Mouse (Mus musculus) liver, embryonic 11.5 days (tissue): ENCODE results near the gene Zfp451. TPM values are rescaled to one million over a fixed set of nuclear protein-coding genes. Genes with fewer than 3 reads are reported as not detected.

Source experiments
- ATAC-seq: fragments of 200-750 bp; cut with Nextera tagmentation; replicated peaks from 2 replicates; pipeline ENCODE4 v1.8.0; 2017; ENCODE audit warnings: moderate number of reproducible peaks, mild to moderate bottlenecking, moderate TSS enrichment, moderate library complexity; ENCODE audit not compliant: low FRiP score
- DNase-seq: peaks from one replicate; pipeline ENCODE4 v3.0.0-alpha.2; 2017; ENCODE audit warnings: low spot score
- H3K27ac ChIP-seq: fragments of 300-500 bp; sonication (generic); 2 replicates; pipeline ENCODE4 v1.5.1; 2014; ENCODE audit warnings: mild to moderate bottlenecking, low read depth, low read length, control low read depth
- H3K27me3 ChIP-seq: fragments of 300-500 bp; sonication (generic); replicated peaks from 2 replicates; pipeline ENCODE4 v1.6.1; 2014; ENCODE audit warnings: low read length, mixed read lengths; ENCODE audit not compliant: control insufficient read depth, insufficient read depth
- H3K36me3 ChIP-seq: fragments of 300-500 bp; sonication (generic); 2 replicates; pipeline ENCODE4 v1.6.1; 2014; ENCODE audit warnings: mild to moderate bottlenecking, low read length, moderate library complexity, mixed read lengths; ENCODE audit not compliant: control insufficient read depth, insufficient read depth
- H3K4me1 ChIP-seq: fragments of 300-500 bp; sonication (generic); replicated peaks from 2 replicates; pipeline ENCODE4 v1.6.1; 2014; ENCODE audit warnings: low read length, mixed read lengths; ENCODE audit not compliant: control insufficient read depth, insufficient read depth
- H3K4me2 ChIP-seq: fragments of 300-500 bp; sonication (generic); 2 replicates; pipeline ENCODE4 v1.6.1; 2014; ENCODE audit warnings: mild to moderate bottlenecking, control low read depth, moderate library complexity
- H3K4me3 ChIP-seq: fragments of 300-500 bp; sonication (generic); 2 replicates; pipeline ENCODE4 v1.5.1; 2014; ENCODE audit warnings: low read depth, low read length, control low read depth
- H3K9ac ChIP-seq: fragments of 300-500 bp; sonication (generic); 2 replicates; pipeline ENCODE4 v1.6.1; 2014; ENCODE audit warnings: low read depth, low read length, control low read depth
- H3K9me3 ChIP-seq: fragments of 300-500 bp; sonication (generic); 2 replicates; pipeline ENCODE4 v1.6.1; 2016; ENCODE audit warnings: low read length, inconsistent platforms, mixed read lengths; ENCODE audit not compliant: control insufficient read depth
- WGBS: fragments of 180-500 bp; shearing (Covaris S2); extraction: QIAGEN DNeasy Blood & Tissue Kit; methylation state at CpG from one replicate; pipeline ENCODE4 v1.1.7; 2014; 5-methylcytosine and 5-hydroxymethylcytosine counted together
- polyA plus RNA-seq: library from polyadenylated mRNA; unstranded; fragments of >200 nt; fragmentation: Nextera tagmentation; extraction: Ambion mirVana; gene quantifications from 2 replicates; pipeline ENCODE4 v1.2.1, GENCODE M21; 2014

The Zfp451 gene
- polyA plus RNA-seq, 1 experiment from 2014 or later = 20.4 TPM

DNA sequence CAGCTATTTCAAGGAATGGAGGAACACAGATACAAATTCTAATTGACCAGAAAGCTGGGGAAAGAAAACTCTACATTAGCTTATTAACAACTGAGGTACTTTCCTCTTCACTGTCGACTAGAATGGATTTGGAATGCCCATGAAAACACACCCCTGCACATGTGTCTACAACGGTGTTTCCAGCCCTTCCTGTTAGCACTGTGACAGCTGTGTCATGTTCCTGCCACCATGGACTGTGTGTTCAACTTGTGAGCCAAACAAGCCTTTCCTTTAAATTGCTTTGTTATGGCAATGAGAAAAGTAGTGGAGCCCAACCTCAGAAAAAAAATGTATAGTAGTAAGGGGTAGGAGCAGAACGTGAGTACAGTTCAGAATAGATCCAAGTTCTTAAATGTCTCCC, 25.9 kb downstream of the Zfp451 start:
- no peak overlapping the region for H3K4me2 ChIP-seq
- 54% methylated on average over 3 of the region's 3 CpGs for WGBS
- DNase-seq = no peak

DNA sequence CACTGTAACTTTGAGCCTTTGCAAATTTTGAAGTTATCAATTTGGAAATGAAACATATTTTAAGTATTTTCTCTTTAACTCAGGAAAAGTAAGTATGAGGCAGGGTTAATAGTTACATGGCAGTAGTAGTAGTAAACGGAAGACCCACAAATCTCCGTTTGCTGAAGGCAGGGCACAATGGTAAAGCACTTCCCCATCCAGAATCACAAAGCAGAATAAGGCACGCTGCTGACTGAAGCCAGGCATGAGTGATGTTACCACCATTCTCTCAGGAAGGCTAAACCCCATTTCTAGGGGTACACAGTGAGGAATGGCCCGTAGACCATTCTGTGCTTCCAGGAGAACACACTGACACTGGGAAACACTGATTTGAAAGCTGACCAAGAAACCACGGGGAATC, 26.3 kb downstream of the Zfp451 start:
- H3K4me2 ChIP-seq = no peak overlapping the region
- no peak for DNase-seq
- H3K9ac ChIP-seq = no peak overlapping the region
- H3K4me1 ChIP-seq = 0 out of 2 replicates have a peak, but pooled peaks cover 4% of the 10 kb centered on the region
- ATAC-seq = no peak
- H3K9me3 ChIP-seq = no peaks in the 10 kb centered on the region
- no peaks in the 10 kb centered on the region for H3K27me3 ChIP-seq
- H3K36me3 ChIP-seq = peaks cover 2% of the 10 kb centered on the region; the same call in 1 of the 2 replicates
- 70% methylated on average over 5 of the region's 5 CpGs for WGBS
- no peak overlapping the region for H3K4me3 ChIP-seq
- H3K27ac ChIP-seq = no peak overlapping the region

More for the DNA sequence above, 25.9 kb downstream of the Zfp451 start:
- no peak overlapping the region for H3K4me3 ChIP-seq
- peaks cover 2% of the 10 kb centered on the region; the same call in 1 of the 2 replicates for H3K36me3 ChIP-seq
- H3K4me1 ChIP-seq = 0 out of 2 replicates have a peak, but pooled peaks cover 4% of the 10 kb centered on the region
- no peaks in the 10 kb centered on the region for H3K9me3 ChIP-seq
- no peaks in the 10 kb centered on the region for H3K27me3 ChIP-seq
- no peak for ATAC-seq
- H3K9ac ChIP-seq = no peak overlapping the region
- H3K27ac ChIP-seq = no peak overlapping the region

DNA sequence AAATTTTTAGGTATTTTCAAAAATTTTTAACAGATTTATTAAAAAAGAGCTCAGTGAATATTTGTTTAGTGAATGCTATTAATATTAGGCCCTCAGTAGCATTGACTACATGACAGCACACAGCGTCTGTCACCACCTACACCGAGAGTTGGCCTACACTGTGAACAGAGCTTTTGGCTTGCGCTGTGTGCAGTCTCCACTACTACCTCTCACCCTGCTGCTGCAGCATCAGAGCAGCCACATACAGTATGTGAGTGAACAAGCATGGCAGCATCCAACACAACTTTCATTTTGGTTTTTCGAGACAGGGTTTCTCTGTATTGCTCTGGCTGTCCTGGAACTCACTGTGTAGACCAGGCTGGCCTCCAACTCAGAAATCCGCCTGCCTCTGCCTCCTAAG, 29.8 kb downstream of the Zfp451 start:
- Histone ChIP-seq H3K4me3 (no peak overlapping the region), H3K27me3 (no peaks in the 10 kb centered on the region), H3K4me1 (0 out of 2 replicates have a peak, but pooled peaks cover 4% of the 10 kb centered on the region), H3K9me3 (no peaks in the 10 kb centered on the region), H3K27ac (no peak overlapping the region), H3K4me2 (no peak overlapping the region), H3K9ac (no peak overlapping the region), H3K36me3 (peaks cover 7% of the 10 kb centered on the region; the same call in 1 of the 2 replicates)
- ATAC-seq = no peak
- no peak for DNase-seq
- WGBS = 93% methylated on average over 5 of the region's 5 CpGs

DNA sequence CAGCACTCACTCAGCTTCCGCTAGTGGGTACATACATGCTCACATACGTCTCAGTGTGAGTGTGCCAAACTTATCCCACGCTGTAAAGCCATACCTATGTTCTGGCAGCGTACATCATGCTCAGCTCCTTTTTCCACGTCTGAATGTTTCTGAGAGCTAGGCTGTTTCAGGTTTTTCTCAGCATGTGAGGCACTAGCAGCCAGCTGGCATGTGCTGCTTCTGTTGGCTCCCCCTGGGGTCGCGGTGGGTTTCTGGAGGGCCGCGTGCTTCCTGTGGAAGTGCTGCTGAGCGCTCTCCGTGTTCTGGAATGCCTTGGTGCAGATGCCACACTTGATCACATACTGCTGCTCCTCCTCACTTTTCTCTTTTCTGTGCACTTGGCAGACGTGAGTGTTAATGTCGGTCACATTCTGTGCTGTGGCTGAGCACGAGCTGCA, 38.2 kb downstream of the Zfp451 start:
- ATAC-seq (no peak), DNase-seq (no peak)
- no peaks in the 10 kb centered on the region for H3K27me3 ChIP-seq
- peaks cover 12% of the 10 kb centered on the region for H3K36me3 ChIP-seq
- no peaks in the 10 kb centered on the region for H3K9me3 ChIP-seq
- no peak overlapping the region for H3K27ac ChIP-seq
- H3K4me1 ChIP-seq = no peaks in the 10 kb centered on the region
- no peak overlapping the region for H3K4me3 ChIP-seq
- 91% methylated on average over 14 of the region's 14 CpGs for WGBS
- H3K4me2 ChIP-seq = no peak overlapping the region
- no peak overlapping the region for H3K9ac ChIP-seq

DNA sequence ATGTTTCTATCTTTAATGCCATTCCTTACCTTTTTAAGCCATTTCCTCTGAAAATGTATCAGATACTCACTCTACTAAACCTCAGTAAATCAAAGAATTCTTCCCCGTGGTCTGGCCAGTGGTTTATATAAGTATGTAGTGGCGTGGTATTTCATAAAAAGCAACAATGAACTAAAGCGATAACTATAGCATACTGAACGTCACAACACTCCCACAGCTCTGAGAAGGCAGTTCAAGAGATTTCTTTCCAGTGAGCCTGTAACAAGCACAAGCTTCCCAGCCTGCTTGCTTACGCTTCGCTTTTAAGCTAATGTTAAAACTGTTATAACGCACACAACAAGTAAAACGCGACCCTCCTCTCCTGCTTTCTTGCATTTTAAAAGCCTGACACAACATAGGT, 42.3 kb downstream of the Zfp451 start:
- H3K36me3 ChIP-seq = peaks cover 15% of the 10 kb centered on the region
- 93% methylated on average over 9 of the region's 9 CpGs for whole genome bisulfite sequencing
- DNase-seq (no peak), ATAC-seq (no peak)
- no peaks in the 10 kb centered on the region for H3K4me1 ChIP-seq
- no peak overlapping the region for H3K9ac ChIP-seq
- H3K27ac ChIP-seq = no peak overlapping the region
- no peaks in the 10 kb centered on the region for H3K9me3 ChIP-seq
- H3K4me2 ChIP-seq = no peak overlapping the region
- H3K4me3 ChIP-seq = no peak overlapping the region
- H3K27me3 ChIP-seq = no peaks in the 10 kb centered on the region

- Histone ChIP-seq H3K4me3 (no peak overlapping the region), H3K4me2 (no peak overlapping the region), H3K36me3 (peaks cover 15% of the 10 kb centered on the region), H3K9ac (no peak overlapping the region), H3K27me3 (no peaks in the 10 kb centered on the region), H3K27ac (no peak overlapping the region), H3K4me1 (no peaks in the 10 kb centered on the region), H3K9me3 (no peaks in the 10 kb centered on the region)
- DNase-seq (no peak), ATAC-seq (no peak)
- 98% methylated on average over 10 of the region's 10 CpGs for WGBS
Measured at GRCm38 (mm10) chr1:33771621-33772020, 42.8 kb downstream of the Zfp451 start.

- H3K27me3 ChIP-seq = no peaks in the 10 kb centered on the region
- H3K9me3 ChIP-seq = no peaks in the 10 kb centered on the region
- DNase-seq (no peak), ATAC-seq (no peak)
- 0 out of 2 replicates have a peak, but pooled peaks cover 3% of the 10 kb centered on the region for H3K4me1 ChIP-seq
- H3K36me3 ChIP-seq = peaks cover 13% of the 10 kb centered on the region; the same call in 1 of the 2 replicates
- no peak overlapping the region for H3K9ac ChIP-seq
- H3K27ac ChIP-seq = no peak overlapping the region
- H3K4me2 ChIP-seq = no peak overlapping the region
- H3K4me3 ChIP-seq = no peak overlapping the region
Measured at GRCm38 (mm10) chr1:33768827-33769226, 45.6 kb downstream of the Zfp451 start.

DNA sequence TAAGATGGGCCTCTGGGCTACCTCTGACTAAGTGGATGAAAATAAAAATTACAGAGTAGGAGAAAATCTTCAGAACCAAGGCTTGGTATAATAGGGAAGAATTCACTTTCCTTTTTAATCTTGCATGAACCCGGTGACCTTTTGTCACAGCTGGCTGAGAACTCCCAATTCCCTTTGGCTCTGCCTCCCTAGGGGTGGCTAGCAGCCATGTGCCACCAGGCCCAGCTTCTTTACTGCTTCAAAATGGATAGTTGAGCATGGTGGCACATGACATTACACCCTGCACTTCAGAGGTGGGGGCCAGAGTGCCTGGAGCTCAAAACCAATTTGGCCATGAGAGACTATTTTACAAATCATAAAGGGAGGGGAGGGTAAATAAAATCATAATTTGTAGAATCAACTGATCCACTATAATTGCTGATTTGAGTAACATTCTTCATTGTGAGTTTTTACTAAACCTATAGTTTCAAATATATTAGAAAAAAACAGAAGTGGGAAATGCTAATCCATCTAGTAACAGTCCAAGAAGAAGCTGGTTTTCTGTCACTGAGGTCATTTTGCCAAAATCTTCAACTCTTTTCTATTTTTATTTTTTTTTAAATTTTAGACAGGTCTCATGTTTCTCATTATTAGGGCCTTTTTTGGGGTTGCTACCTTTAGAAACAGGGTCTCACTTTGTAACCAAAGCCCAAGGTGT, 46.2 kb downstream of the Zfp451 start:
- H3K4me1 ChIP-seq = 0 out of 2 replicates have a peak, but pooled peaks cover 3% of the 10 kb centered on the region
- ATAC-seq (no peak), DNase-seq (no peak)
- H3K9me3 ChIP-seq = no peaks in the 10 kb centered on the region
- WGBS = 91% methylated on average over 1 of the region's 1 CpGs
- H3K27ac ChIP-seq = no peak overlapping the region
- peaks cover 13% of the 10 kb centered on the region; the same call in 1 of the 2 replicates for H3K36me3 ChIP-seq
- H3K27me3 ChIP-seq = no peaks in the 10 kb centered on the region
- no peak overlapping the region for H3K4me3 ChIP-seq
- no peak overlapping the region for H3K9ac ChIP-seq
- no peak overlapping the region for H3K4me2 ChIP-seq
